Mouse (Mus musculus) hindbrain, embryonic 11.5 days (tissue): Measurements from ENCODE around the gene Trim50. TPM values are rescaled to one million over a fixed set of nuclear protein-coding genes. Genes with fewer than 3 reads are reported as not detected.
A peak's percentile ranks its signal among the peaks of the same experiment; 100 is the strongest.

Source experiments
- ATAC-seq: fragments of 200-750 bp; cut with Nextera tagmentation; 2 replicates; pipeline ENCODE4 v1.8.0; 2017; ENCODE audit warnings: mild to moderate bottlenecking, moderate TSS enrichment, moderate library complexity; ENCODE audit not compliant: low FRiP score
- DNase-seq: peaks from one replicate; pipeline ENCODE4 v3.0.0-alpha.2; 2015; ENCODE audit warnings: low spot score
- H3K27ac ChIP-seq: fragments of 300-500 bp; sonication (generic); 2 replicates; pipeline ENCODE4 v1.5.1; 2014; ENCODE audit warnings: mild to moderate bottlenecking, low read depth, low read length
- H3K27me3 ChIP-seq: fragments of 300-500 bp; sonication (generic); 2 replicates; pipeline ENCODE4 v1.6.1; 2014; ENCODE audit warnings: mild to moderate bottlenecking, low read length, moderate library complexity, mixed read lengths; ENCODE audit not compliant: control insufficient read depth, insufficient read depth
- H3K36me3 ChIP-seq: fragments of 300-500 bp; sonication (generic); 2 replicates; pipeline ENCODE4 v1.6.1; 2014; ENCODE audit warnings: mild to moderate bottlenecking, low read length, moderate library complexity, mixed read lengths; ENCODE audit not compliant: control insufficient read depth, insufficient read depth
- H3K4me1 ChIP-seq: fragments of 300-500 bp; sonication (generic); replicated peaks from 2 replicates; pipeline ENCODE4 v1.6.1; 2014; ENCODE audit warnings: low read length, mixed read lengths; ENCODE audit not compliant: control insufficient read depth, insufficient read depth
- H3K4me2 ChIP-seq: fragments of 300-500 bp; sonication (generic); replicated peaks from 2 replicates; pipeline ENCODE4 v1.6.1; 2014; ENCODE audit warnings: mild to moderate bottlenecking, low read depth, low read length
- H3K4me3 ChIP-seq: fragments of 300-500 bp; sonication (generic); 2 replicates; pipeline ENCODE4 v1.5.1; 2014; ENCODE audit warnings: low read depth, low read length
- H3K9ac ChIP-seq: fragments of 300-500 bp; sonication (generic); 2 replicates; pipeline ENCODE4 v1.6.1; 2014; ENCODE audit warnings: low read depth, low read length
- H3K9me3 ChIP-seq: fragments of 300-500 bp; sonication (generic); 2 replicates; pipeline ENCODE4 v1.6.1; 2016; ENCODE audit warnings: low read length; ENCODE audit not compliant: control insufficient read depth
- WGBS: fragments of 180-500 bp; shearing (Covaris S2); extraction: QIAGEN DNeasy Blood & Tissue Kit; methylation state at CpG from one replicate; pipeline ENCODE4 v1.1.7; 2014; 5-methylcytosine and 5-hydroxymethylcytosine counted together
- polyA plus RNA-seq: library from polyadenylated mRNA; unstranded; fragments of >200 nt; fragmentation: Nextera tagmentation; extraction: Ambion mirVana; gene quantifications from 2 replicates; pipeline ENCODE4 v1.2.1, GENCODE M21; 2014

The Trim50 gene
- polyA plus RNA-seq, 1 experiment from 2014 or later: not detected

DNA sequence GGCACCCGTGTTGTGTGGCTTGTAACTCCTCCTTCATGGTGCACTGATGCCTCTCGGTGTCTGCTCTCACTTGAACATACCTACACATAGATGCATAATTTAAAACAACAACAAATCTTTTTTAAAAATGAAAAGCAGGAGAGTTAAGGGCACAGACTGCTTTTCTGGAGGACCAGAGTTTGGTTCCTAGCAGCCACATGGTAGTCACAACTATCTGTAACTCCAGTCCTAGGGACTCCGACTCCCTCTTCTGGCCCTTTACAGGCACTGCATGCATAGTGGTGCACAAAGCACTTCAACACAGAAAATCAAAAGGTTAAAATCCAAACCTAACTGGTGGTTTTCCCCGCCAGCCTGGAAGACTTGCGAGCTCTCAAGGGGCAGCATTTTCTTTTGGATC lies 20.5 kb downstream of the Trim50 start:
- no peak overlapping the region for H3K4me3 ChIP-seq
- no peak overlapping the region for H3K4me2 ChIP-seq
- no peak overlapping the region for H3K9ac ChIP-seq
- H3K36me3 ChIP-seq: peaks cover 11% of the 10 kb centered on the region; the same call in 1 of the 2 replicates
- ATAC-seq (no peak), DNase-seq (no peak)
- 95% methylated on average over 5 of the region's 5 CpGs for WGBS
- H3K9me3 ChIP-seq: no peaks in the 10 kb centered on the region
- H3K27me3 ChIP-seq: no peaks in the 10 kb centered on the region
- no peak overlapping the region for H3K27ac ChIP-seq
- peaks cover 5% of the 10 kb centered on the region; the same call in 1 of the 2 replicates for H3K4me1 ChIP-seq

DNA sequence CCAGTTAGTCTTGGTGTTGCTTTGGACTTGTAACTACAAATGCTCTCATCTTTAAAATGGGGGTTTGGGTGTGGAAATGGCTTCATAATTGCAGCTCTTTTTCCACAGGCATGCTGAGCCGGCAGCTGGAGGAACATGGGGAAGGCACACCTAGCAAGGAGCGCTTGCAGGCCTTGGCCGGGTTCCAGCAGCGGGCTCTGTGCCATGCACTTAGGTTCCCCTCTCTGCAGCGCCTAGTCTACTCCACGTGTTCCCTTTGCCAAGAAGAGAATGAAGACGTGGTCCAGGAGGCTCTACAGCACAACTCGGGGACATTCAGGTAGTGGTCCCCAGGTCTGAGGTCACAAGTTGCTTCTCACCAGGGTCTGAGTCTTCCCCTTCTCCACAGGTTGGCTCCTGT lies 22.1 kb downstream of the Trim50 start:
- no peak overlapping the region for H3K27ac ChIP-seq
- no peak overlapping the region for H3K4me3 ChIP-seq
- no peak for ATAC-seq
- no peaks in the 10 kb centered on the region for H3K9me3 ChIP-seq
- H3K9ac ChIP-seq: no peak overlapping the region
- no peak for DNase-seq
- H3K4me1 ChIP-seq: peaks cover 5% of the 10 kb centered on the region; the same call in 1 of the 2 replicates
- WGBS: 92% methylated on average over 8 of the region's 8 CpGs
- no peak overlapping the region for H3K4me2 ChIP-seq
- peaks cover 12% of the 10 kb centered on the region; the same call in 1 of the 2 replicates for H3K36me3 ChIP-seq
- no peaks in the 10 kb centered on the region for H3K27me3 ChIP-seq

DNA sequence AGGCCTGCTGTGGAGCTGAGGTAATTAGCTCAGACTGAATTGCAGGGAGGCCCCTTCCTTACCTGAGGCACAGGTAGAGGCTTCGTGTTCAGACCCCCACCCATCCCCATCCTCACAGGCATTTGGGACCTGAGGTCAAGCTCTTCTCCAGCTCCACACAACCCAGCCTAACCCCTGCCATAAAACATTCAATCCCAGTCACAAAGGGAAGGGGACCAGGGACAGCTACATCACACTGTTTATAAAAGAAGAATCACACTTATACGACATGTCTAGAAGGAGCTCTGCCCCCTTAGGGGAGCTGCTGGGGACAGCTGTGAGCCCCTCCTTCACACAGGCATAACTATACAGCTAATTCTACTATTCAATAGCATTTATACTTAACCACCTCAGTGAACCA lies 23.2 kb downstream of the Trim50 start:
- Histone ChIP-seq H3K4me2 (no peak overlapping the region), H3K27me3 (no peaks in the 10 kb centered on the region), H3K9ac (no peak overlapping the region), H3K9me3 (no peaks in the 10 kb centered on the region), H3K4me3 (no peak overlapping the region), H3K4me1 (no peaks in the 10 kb centered on the region), H3K36me3 (peaks cover 21% of the 10 kb centered on the region; the same call in 1 of the 2 replicates), H3K27ac (no peak overlapping the region)
- ATAC-seq (no peak), DNase-seq (no peak)
- WGBS: 68% methylated on average over 2 of the region's 2 CpGs

DNA sequence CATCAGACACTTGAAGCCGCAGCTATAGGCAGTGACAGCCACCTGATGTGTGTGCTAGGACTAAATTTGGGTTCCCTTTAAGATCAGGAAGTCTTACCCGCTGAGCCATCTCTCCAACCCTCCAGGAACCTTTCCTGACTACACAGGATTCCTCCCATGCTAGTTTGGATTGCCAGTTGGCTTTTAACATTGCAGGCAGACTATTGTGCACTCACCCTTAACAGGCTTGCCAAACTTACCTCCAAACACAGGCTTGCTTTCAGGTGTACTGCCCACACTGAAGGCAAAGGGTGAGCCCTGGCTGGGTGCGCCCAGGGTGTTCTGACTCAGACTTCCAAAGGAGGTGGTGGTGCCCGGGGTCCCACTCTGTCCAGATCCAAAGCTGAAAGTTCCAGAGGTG lies 27.6 kb downstream of the Trim50 start:
- H3K27ac ChIP-seq: no peak overlapping the region
- no peaks in the 10 kb centered on the region for H3K27me3 ChIP-seq
- no peaks in the 10 kb centered on the region for H3K4me1 ChIP-seq
- no peak overlapping the region for H3K9ac ChIP-seq
- H3K9me3 ChIP-seq: no peaks in the 10 kb centered on the region
- no peak overlapping the region for H3K4me3 ChIP-seq
- ATAC-seq (no peak), DNase-seq (no peak)
- H3K4me2 ChIP-seq: no peak overlapping the region
- WGBS: 95% methylated on average over 4 of the region's 4 CpGs
- H3K36me3 ChIP-seq: peaks cover 30% of the 10 kb centered on the region; the same call in 1 of the 2 replicates

DNA sequence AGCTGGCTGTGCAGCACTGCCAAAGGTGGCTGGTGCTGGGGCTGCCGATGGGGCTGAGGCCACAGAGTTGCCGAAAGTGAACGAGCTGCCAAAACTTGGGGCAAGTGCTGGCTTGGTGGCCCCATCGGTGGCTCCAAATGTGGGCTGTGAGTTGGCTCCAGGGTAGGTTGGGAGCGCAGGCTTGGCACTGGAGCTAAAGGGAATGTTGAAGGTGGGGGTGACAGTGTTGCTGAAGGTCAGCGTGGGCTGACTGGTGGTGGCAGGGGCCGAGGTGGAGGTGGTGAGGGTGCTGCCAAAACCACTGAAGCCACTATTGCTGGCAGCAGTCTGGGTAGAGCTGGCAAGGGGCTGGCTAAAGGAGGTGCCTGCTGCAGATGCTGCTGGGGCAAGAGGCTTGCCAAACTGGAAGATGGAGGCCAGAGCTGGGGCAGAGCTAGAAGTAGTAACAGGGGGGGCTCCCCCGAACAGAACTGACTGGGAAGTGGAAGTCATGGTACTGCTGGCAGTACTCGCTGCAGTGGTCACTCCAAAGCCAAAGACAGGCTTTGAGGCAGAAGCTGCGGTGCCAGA lies 28.3 kb downstream of the Trim50 start:
- H3K4me2 ChIP-seq: no peak overlapping the region
- H3K9me3 ChIP-seq: no peaks in the 10 kb centered on the region
- DNase-seq: no peak
- H3K4me3 ChIP-seq: no peak overlapping the region
- H3K9ac ChIP-seq: no peak overlapping the region
- WGBS: 96% methylated on average over 10 of the region's 10 CpGs
- H3K27ac ChIP-seq: no peak overlapping the region
- ATAC-seq: no peak
- no peaks in the 10 kb centered on the region for H3K27me3 ChIP-seq
- H3K36me3 ChIP-seq: peaks cover 32% of the 10 kb centered on the region; the same call in 1 of the 2 replicates
- H3K4me1 ChIP-seq: no peaks in the 10 kb centered on the region

DNA sequence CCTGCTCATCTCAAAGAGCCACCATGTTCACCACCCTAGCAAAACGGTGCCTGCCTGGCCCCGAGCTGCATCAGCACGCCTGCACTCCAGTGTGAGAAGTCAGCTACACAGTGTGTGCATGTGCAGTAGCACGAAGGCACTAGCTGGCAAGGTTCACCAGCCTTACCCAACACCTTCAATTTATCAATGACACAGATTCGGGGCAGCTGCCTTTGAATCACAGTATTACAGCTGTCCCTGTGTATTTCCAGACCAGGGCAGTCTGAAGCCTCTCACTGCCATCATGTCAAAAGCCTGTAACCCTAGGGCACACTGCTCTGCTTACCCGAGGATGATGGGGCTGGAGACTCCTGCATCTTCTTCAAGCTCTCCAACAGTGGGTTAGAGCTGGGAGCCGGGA lies 29.7 kb downstream of the Trim50 start:
- H3K27me3 ChIP-seq: no peaks in the 10 kb centered on the region
- no peak overlapping the region for H3K4me3 ChIP-seq
- H3K27ac ChIP-seq: no peak overlapping the region
- no peaks in the 10 kb centered on the region for H3K9me3 ChIP-seq
- no peaks in the 10 kb centered on the region for H3K4me1 ChIP-seq
- ATAC-seq: no peak
- 92% methylated on average over 7 of the region's 7 CpGs for WGBS
- no peak overlapping the region for H3K9ac ChIP-seq
- no peak for DNase-seq
- H3K4me2 ChIP-seq: no peak overlapping the region
- peaks cover 36% of the 10 kb centered on the region for H3K36me3 ChIP-seq

DNA sequence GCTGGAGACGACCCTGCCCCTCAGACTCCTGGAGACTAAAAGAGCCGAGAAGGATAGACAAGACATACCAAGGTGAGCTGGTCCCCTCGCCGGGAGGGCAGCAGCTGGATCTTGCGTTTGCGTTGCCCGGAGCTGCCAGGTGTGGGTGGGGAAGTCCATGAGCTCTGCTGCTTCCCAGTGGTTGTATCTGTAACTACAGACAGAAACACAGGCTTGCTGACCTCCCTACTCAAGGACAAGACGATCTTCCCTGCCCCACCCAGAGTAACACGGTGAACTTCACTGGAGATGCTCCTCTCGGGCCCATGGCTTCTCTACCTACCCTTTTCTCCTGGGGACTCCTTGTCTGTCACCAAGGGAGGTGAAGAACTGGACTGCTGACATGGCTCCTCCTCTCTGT lies 30.7 kb downstream of the Trim50 start:
- Histone ChIP-seq H3K4me1 (no peaks in the 10 kb centered on the region), H3K27me3 (no peaks in the 10 kb centered on the region), H3K4me2 (no peak overlapping the region), H3K4me3 (no peak overlapping the region), H3K9me3 (no peaks in the 10 kb centered on the region), H3K36me3 (peaks cover 33% of the 10 kb centered on the region), H3K9ac (no peak overlapping the region), H3K27ac (no peak overlapping the region)
- DNase-seq (no peak), ATAC-seq (no peak)
- WGBS: 89% methylated on average over 10 of the region's 10 CpGs

DNA sequence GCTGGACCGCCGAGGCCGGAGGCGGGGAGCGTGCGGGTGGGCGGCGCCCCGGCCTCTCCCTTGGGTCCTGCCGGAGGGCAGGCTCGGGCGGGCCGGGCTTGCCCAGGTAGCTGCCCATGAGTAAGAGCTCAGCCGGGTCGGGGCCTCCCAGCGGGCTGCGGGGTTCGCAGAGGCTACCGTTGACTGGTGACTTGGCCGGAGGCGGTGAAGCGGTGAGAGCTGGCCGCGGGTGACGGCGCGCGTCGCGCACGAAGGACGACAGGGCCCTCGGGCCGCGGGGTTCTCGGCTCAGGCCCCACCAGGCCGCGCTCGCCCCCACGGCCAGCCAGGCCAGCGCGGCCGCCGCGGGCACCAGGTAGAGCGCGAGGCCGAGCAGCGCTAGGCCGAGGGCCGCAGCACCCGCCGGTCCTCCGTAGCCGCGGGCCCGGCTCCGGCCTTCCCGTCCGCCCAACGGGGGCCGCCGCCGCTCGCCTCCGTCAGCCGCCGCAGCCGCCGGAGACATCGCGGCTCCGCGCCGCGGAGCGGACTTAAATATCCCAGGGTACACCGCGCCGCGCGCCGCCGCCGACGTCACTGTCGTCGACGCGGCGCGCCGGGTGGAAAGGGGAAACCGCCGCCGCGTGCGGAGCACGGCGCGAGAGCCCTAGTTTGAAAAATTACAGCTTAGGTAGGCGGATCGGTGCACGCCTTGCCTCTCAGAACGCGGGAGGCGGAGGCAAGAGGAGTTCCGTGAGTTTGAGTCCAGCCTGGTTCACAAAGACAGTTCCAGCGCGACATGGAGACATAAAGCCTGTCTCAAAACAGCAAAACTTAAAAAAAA lies 41.1 kb downstream of the Trim50 start, which contains the start of gene Pom121:
Pom121 (minus strand) TSS at position 543 of the 820 bp plus-strand sequence.
- peaks cover 3% of the 10 kb centered on the region; the same call in 1 of the 2 replicates for H3K4me1 ChIP-seq
- H3K9me3 ChIP-seq: no peaks in the 10 kb centered on the region
- DNase-seq (peak; percentile 94), ATAC-seq (peak; percentile 89)
- H3K27me3 ChIP-seq: no peaks in the 10 kb centered on the region
- WGBS: under 1% methylated on average over 109 of the region's 110 CpGs
- peak within 1 kb of the TSS; percentile 97 for H3K9ac ChIP-seq
- H3K27ac ChIP-seq: peak within 1 kb of the TSS; percentile 86
- peak within 1 kb of the TSS; percentile 96 for H3K4me3 ChIP-seq
- H3K4me2 ChIP-seq: peak within 1 kb of the TSS; percentile 75
- H3K36me3 ChIP-seq: peaks cover 8% of the 10 kb centered on the region; the same call in 1 of the 2 replicates
